Mouse (Mus musculus) lung, postnatal 0 days (tissue): ENCODE measurements around the gene Kalrn. TPM values are rescaled to one million over a fixed set of nuclear protein-coding genes. Genes with fewer than 3 reads are reported as not detected.

Experiments used
- ATAC-seq: fragments of 200-750 bp; cut with Nextera tagmentation; 2 replicates; pipeline ENCODE4 v1.8.0; 2017; ENCODE audit warnings: moderate library complexity
- DNase-seq: peaks from one replicate; pipeline ENCODE4 v3.0.0-alpha.2; 2016; ENCODE audit warnings: low spot score
- H3K27ac ChIP-seq: fragments of 300-500 bp; sonication (generic); 2 replicates; pipeline ENCODE4 v1.5.1; 2014; ENCODE audit warnings: antibody characterized with exemption, mild to moderate bottlenecking, low read length, mixed read lengths
- H3K27me3 ChIP-seq: fragments of 300-500 bp; sonication (generic); replicated peaks from 2 replicates; pipeline ENCODE4 v1.6.1; 2014; ENCODE audit warnings: low read length, mixed read lengths; ENCODE audit not compliant: insufficient read depth
- H3K36me3 ChIP-seq: fragments of 300-500 bp; sonication (generic); 2 replicates; pipeline ENCODE4 v1.6.1; 2014; ENCODE audit warnings: low read length, mixed read lengths; ENCODE audit not compliant: insufficient read depth
- H3K4me1 ChIP-seq: fragments of 300-500 bp; sonication (generic); 2 replicates; pipeline ENCODE4 v1.6.1; 2014; ENCODE audit warnings: antibody characterized with exemption, low read depth, low read length, mixed read lengths; ENCODE audit not compliant: insufficient read depth
- H3K4me2 ChIP-seq: fragments of 300-500 bp; sonication (generic); replicated peaks from 2 replicates; pipeline ENCODE4 v1.6.1; 2014; ENCODE audit warnings: low read depth, mild to moderate bottlenecking, low read length, moderate library complexity, mixed read lengths
- H3K4me3 ChIP-seq: fragments of 300-500 bp; sonication (generic); 2 replicates; pipeline ENCODE4 v1.5.1; 2014; ENCODE audit warnings: low read depth, low read length
- H3K9ac ChIP-seq: fragments of 300-500 bp; sonication (generic); replicated peaks from 2 replicates; pipeline ENCODE4 v1.6.1; 2014; ENCODE audit warnings: low read depth, mild to moderate bottlenecking
- H3K9me3 ChIP-seq: fragments of 300-500 bp; sonication (generic); 2 replicates; pipeline ENCODE4 v1.6.1; 2016; ENCODE audit warnings: low read length, mixed read lengths
- CTCF ChIP-seq: IDR thresholded peaks from 2 replicates; pipeline ENCODE4 v1.5.1; 2016; ENCODE audit warnings: antibody characterized with exemption, mild to moderate bottlenecking
- EP300 ChIP-seq: IDR thresholded peaks from 2 replicates; pipeline ENCODE4 v1.6.1; 2016; ENCODE audit warnings: antibody characterized with exemption, mild to moderate bottlenecking, control low read depth
- WGBS: fragments of 180-500 bp; shearing (Covaris S2); extraction: QIAGEN DNeasy Blood & Tissue Kit; methylation state at CpG from one replicate; pipeline ENCODE4 v1.1.7; 2014; 5-methylcytosine and 5-hydroxymethylcytosine counted together
- polyA plus RNA-seq: library from polyadenylated mRNA; unstranded; fragments of >200 nt; fragmentation: Nextera tagmentation; extraction: Ambion mirVana; gene quantifications from 2 replicates; pipeline ENCODE4 v1.2.1, GENCODE M21; 2015

Kalrn gene
- polyA plus RNA-seq, 1 experiment from 2014 or later: 13.6 TPM

GRCm38 (mm10) chr16:34231146-34231545 lies 342.2 kb downstream of the Kalrn start:
- Histone ChIP-seq H3K4me1 (no peaks in the 10 kb centered on the region), H3K36me3 (no peaks in the 10 kb centered on the region), H3K9ac (no peak overlapping the region), H3K27ac (no peak overlapping the region), H3K4me2 (no peak overlapping the region), H3K27me3 (no peaks in the 10 kb centered on the region), H3K9me3 (no peaks in the 10 kb centered on the region), H3K4me3 (no peak overlapping the region)
- ATAC-seq: no peak
- TF ChIP-seq CTCF: no peak
- TF ChIP-seq EP300: no peak
- 46% methylated on average over 2 of the region's 2 CpGs for WGBS
- DNase-seq: no peak

- Histone ChIP-seq H3K36me3 (no peaks in the 10 kb centered on the region), H3K4me2 (no peak overlapping the region), H3K4me1 (no peaks in the 10 kb centered on the region), H3K4me3 (no peak overlapping the region), H3K9ac (no peak overlapping the region), H3K9me3 (no peaks in the 10 kb centered on the region), H3K27ac (peak overlapping the region; percentile 38; the same call in 1 of the 2 replicates), H3K27me3 (no peaks in the 10 kb centered on the region)
- DNase-seq (no peak), ATAC-seq (no peak)
- 61% methylated on average over 8 of the region's 8 CpGs for WGBS
- TF ChIP-seq CTCF (no peak), EP300 (no peak)
Observed at GRCm38 (mm10) chr16:34229350-34229749, 344.0 kb downstream of the Kalrn start.

GRCm38 (mm10) chr16:34228661-34229060 lies 344.7 kb downstream of the Kalrn start:
- H3K4me2 ChIP-seq: no peak overlapping the region
- peak; percentile 69 for DNase-seq
- H3K4me3 ChIP-seq: no peak overlapping the region
- 48% methylated on average over 5 of the region's 5 CpGs for WGBS
- H3K4me1 ChIP-seq: no peaks in the 10 kb centered on the region
- ATAC-seq: peak; percentile 50
- no peaks in the 10 kb centered on the region for H3K36me3 ChIP-seq
- TF ChIP-seq CTCF: no peak
- no peak overlapping the region for H3K9ac ChIP-seq
- no peaks in the 10 kb centered on the region for H3K9me3 ChIP-seq
- no peaks in the 10 kb centered on the region for H3K27me3 ChIP-seq
- no peak overlapping the region for H3K27ac ChIP-seq

DNA sequence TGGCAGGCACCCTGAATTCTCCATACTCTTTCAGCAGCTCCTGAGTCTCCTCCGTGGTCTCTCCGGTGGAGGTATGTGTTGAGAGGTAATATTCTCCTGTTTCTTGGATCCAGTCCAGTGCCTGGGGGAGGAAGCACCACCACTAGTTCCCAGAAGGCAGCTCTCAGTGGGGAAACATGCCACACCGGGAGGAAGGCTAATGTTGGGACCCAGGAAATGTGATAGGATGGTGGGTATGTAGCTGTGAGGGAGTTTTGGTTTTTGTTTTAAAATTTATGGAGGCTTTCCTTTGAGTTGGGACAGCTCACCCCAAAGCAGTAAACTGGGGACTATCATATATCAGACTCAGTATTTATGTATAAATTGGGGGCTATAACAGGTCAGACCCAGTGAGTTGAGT lies 361.2 kb downstream of the Kalrn start:
- no peaks in the 10 kb centered on the region for H3K36me3 ChIP-seq
- no peak overlapping the region for H3K27ac ChIP-seq
- no peaks in the 10 kb centered on the region for H3K4me1 ChIP-seq
- H3K9ac ChIP-seq: no peak overlapping the region
- H3K27me3 ChIP-seq: no peaks in the 10 kb centered on the region
- H3K9me3 ChIP-seq: no peaks in the 10 kb centered on the region
- no peak overlapping the region for H3K4me3 ChIP-seq
- H3K4me2 ChIP-seq: no peak overlapping the region
- ATAC-seq: no peak
- DNase-seq: no peak
- 70% methylated on average over 3 of the region's 3 CpGs for WGBS
- no peak for TF ChIP-seq EP300
- no peak for TF ChIP-seq CTCF

DNA sequence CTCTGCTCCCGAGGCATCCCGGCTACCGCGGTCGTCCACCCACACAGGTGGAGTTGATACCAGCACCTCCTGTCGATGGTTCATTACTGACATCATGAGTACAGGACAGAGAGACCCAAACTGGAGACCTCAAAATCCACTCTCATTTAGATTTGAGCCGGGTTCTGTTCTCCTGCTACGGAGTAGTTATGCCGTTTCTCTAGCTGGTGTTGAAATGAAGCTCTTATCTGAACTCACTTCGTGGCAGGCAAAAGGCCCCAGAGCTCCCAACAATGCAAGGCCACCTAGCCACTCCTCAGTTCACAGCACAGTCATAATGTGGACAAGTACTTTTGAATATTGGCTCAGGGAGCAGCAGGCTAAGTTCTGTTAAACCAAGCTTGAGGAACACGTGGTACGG lies 362.1 kb downstream of the Kalrn start:
- 52% methylated on average over 12 of the region's 12 CpGs for WGBS
- no peak overlapping the region for H3K27ac ChIP-seq
- no peak for DNase-seq

DNA sequence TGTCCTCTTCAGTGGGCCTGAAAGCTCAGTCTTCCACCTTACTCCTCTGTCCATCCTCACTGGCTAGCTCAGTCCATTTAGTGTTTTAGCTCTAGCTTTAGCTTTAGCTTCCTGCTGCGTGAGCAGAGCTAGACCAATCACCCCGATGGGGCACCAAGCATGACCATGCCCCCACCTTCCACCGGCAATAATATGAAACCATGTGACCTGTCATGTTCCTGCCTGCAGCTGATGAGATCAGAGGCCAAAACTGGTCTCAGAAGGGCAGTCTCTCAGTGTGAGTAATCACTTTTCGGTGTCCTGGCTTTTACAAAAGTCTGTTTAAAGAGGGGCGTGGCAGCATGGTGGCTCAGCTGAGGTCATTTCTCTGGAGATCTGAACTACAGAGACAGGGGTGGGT lies 364.6 kb downstream of the Kalrn start:
- peak; percentile 16; the same call in 1 of the 2 replicates for ATAC-seq
- TF ChIP-seq EP300 (no peak), CTCF (no peak)
- 61% methylated on average over 5 of the region's 5 CpGs for WGBS
- DNase-seq: no peak
- H3K9me3 ChIP-seq: no peaks in the 10 kb centered on the region
- H3K36me3 ChIP-seq: no peaks in the 10 kb centered on the region
- H3K9ac ChIP-seq: no peak overlapping the region
- H3K27ac ChIP-seq: no peak overlapping the region
- no peaks in the 10 kb centered on the region for H3K27me3 ChIP-seq
- H3K4me1 ChIP-seq: no peaks in the 10 kb centered on the region
- H3K4me2 ChIP-seq: no peak overlapping the region
- no peak overlapping the region for H3K4me3 ChIP-seq

More for the DNA sequence above, 362.1 kb downstream of the Kalrn start:
- H3K4me2 ChIP-seq: no peak overlapping the region
- H3K4me3 ChIP-seq: no peak overlapping the region
- H3K9ac ChIP-seq: no peak overlapping the region
- no peaks in the 10 kb centered on the region for H3K36me3 ChIP-seq
- no peaks in the 10 kb centered on the region for H3K4me1 ChIP-seq
- no peak for TF ChIP-seq CTCF
- no peak for TF ChIP-seq EP300
- no peak for ATAC-seq
- no peaks in the 10 kb centered on the region for H3K9me3 ChIP-seq
- no peaks in the 10 kb centered on the region for H3K27me3 ChIP-seq

GRCm38 (mm10) chr16:34207972-34208371 lies 365.4 kb downstream of the Kalrn start:
- H3K4me3 ChIP-seq: no peak overlapping the region
- TF ChIP-seq CTCF: peak; percentile 32
- no peak for TF ChIP-seq EP300
- H3K27ac ChIP-seq: no peak overlapping the region
- WGBS: 82% methylated on average over 5 of the region's 5 CpGs
- no peak overlapping the region for H3K4me2 ChIP-seq
- ATAC-seq (no peak), DNase-seq (no peak)
- no peaks in the 10 kb centered on the region for H3K27me3 ChIP-seq
- H3K4me1 ChIP-seq: no peaks in the 10 kb centered on the region
- H3K36me3 ChIP-seq: no peaks in the 10 kb centered on the region
- no peak overlapping the region for H3K9ac ChIP-seq
- H3K9me3 ChIP-seq: no peaks in the 10 kb centered on the region
